In genomic region chr5:13127121-13127520, GRCm38 (mm10) we compare ENCODE assay signal across 17 mouse cellular contexts. TPM values are rescaled to one million over a fixed set of nuclear protein-coding genes. Genes with fewer than 3 reads are reported as not detected.
DNase-seq lines count a peak whose midpoint lies in the region; ATAC-seq lines count a peak whose summit lies in the region.
"Had no signal": no experiment of that assay in that cellular context is flagged by ENCODE, and none has a peak within 500 bp of the region (broad histone marks: within the 10 kb centered on the region; RNA-seq: fewer than 3 reads in every experiment).

No protein-coding gene starts in this region.

- H3K9ac ChIP-seq in lung, embryonic 15.5 days, result no peak overlapping the region
- H3K9ac ChIP-seq: stomach, embryonic 15.5 days had no signal

- no peak for DNase-seq in lung, postnatal 25 days (ENCODE audit: low spot score)
- peak; percentile 65 for DNase-seq in embryo, embryonic 10.5 days (ENCODE audit: low spot score)
- peak; percentile 57 for DNase-seq in forelimb bud, embryonic 11.5 days (ENCODE audit: low read depth, low spot score)
- peak; percentile 35 for DNase-seq in retina, postnatal 1 day
- DNase-seq in left cerebral cortex, adult 18-20 months (ENCODE audit: low spot score in 2 of 2), result no peak
- no peak for DNase-seq in yolk sac, embryonic 10.5 days (ENCODE audit: low spot score)
- DNase-seq: adrenal gland, postnatal 25 days; heart, adult 11 months; kidney, postnatal 14 days; layer of hippocampus, postnatal 36 days; liver; lung, postnatal 14 days; midbrain, embryonic 14.5 days; thymus, postnatal 14 days had no signal

- peak; percentile 35; the same call in 1 of the 2 replicates for ATAC-seq in lung, embryonic 15.5 days (ENCODE audit: borderline replicate concordance, extremely low read depth, low FRiP score, low TSS enrichment)
- ATAC-seq: inflammation-experienced regulatory T-cells, adult 6 months had no signal

- no peak overlapping the region for H3K4me2 ChIP-seq in lung, embryonic 15.5 days
- H3K4me2 ChIP-seq: stomach, embryonic 15.5 days had no signal

- H3K27me3 ChIP-seq in lung, embryonic 15.5 days, result no peaks in the 10 kb centered on the region
- H3K27me3 ChIP-seq: stomach, embryonic 15.5 days had no signal

- H3K4me1 ChIP-seq in lung, embryonic 15.5 days, result peaks cover 9% of the 10 kb centered on the region
- H3K4me1 ChIP-seq: stomach, embryonic 15.5 days had no signal

- H3K9me3 ChIP-seq in lung, embryonic 15.5 days, result no peaks in the 10 kb centered on the region
- H3K9me3 ChIP-seq: stomach, embryonic 15.5 days had no signal

- no peaks in the 10 kb centered on the region for H3K36me3 ChIP-seq in lung, embryonic 15.5 days
- H3K36me3 ChIP-seq: stomach, embryonic 15.5 days had no signal

- no peak overlapping the region for H3K27ac ChIP-seq in lung, embryonic 15.5 days
- H3K27ac ChIP-seq: stomach, embryonic 15.5 days had no signal

- no peak overlapping the region for H3K4me3 ChIP-seq in lung, embryonic 15.5 days
- H3K4me3 ChIP-seq: stomach, embryonic 15.5 days had no signal

- WGBS in lung, embryonic 15.5 days, result 73% methylated on average over 3 of the region's 3 CpGs

RNA-seq across cellular contexts. Expression of gene Sema3a, which starts 1.9 kb away (rescaled TPM):
- 25.3 and 26.8 TPM in 2 replicates for polyA plus RNA-seq in lung, embryonic 15.5 days (2015; fragmentation: Nextera tagmentation; extraction: Ambion mirVana)
- total RNA-seq in left cerebral cortex, adult 18-20 months (2021), result 10 to 100 TPM; 20.5 to 25.0 TPM
- polyA plus RNA-seq: inflammation-experienced regulatory T-cells, adult 6 months had no signal

Comparison
In these comparisons a context has a peak if more than half of its experiments do, and no peak if none do; other contexts are left out.
1. DNase-seq: peak in embryo, embryonic 10.5 days (single experiment), forelimb bud, embryonic 11.5 days (single experiment) and retina, postnatal 1 day (single experiment); none in lung, postnatal 25 days (single experiment), left cerebral cortex, adult 18-20 months (0 of 2) and yolk sac, embryonic 10.5 days (single experiment).